Mouse (Mus musculus) ES-E14 (cell line): ENCODE measurements around the gene Fezf2.

Source experiments
- CHD2 ChIP-seq: IDR thresholded peaks from 2 replicates; pipeline ENCODE4 v1.6.1; 2014; ENCODE audit warnings: mild to moderate bottlenecking, low read depth, low read length, inconsistent platforms
- HCFC1 ChIP-seq: IDR thresholded peaks from 2 replicates; pipeline ENCODE4 v1.6.1; 2012; ENCODE audit warnings: low read length, inconsistent platforms, borderline replicate concordance; ENCODE audit not compliant: insufficient read depth
- MAFK ChIP-seq: IDR thresholded peaks from 2 replicates; pipeline ENCODE4 v1.6.1; 2014; ENCODE audit warnings: mild to moderate bottlenecking, low read depth, low read length, inconsistent platforms; ENCODE audit not compliant: insufficient read depth
- ZC3H11A ChIP-seq: IDR thresholded peaks from 2 replicates; pipeline ENCODE4 v1.6.1; 2012; ENCODE audit warnings: low read depth, mild to moderate bottlenecking, inconsistent platforms, low read length, borderline replicate concordance
- ZNF384 ChIP-seq: IDR thresholded peaks from 2 replicates; pipeline ENCODE4 v1.6.1; 2012; ENCODE audit warnings: low read depth, low read length, inconsistent platforms

GRCm38 (mm10) chr14:12342458-12343131, 5.4 kb downstream of the Fezf2 start:
- TF ChIP-seq ZC3H11A = no peak
- TF ChIP-seq HCFC1 = no peak
- no peak for TF ChIP-seq MAFK
- TF ChIP-seq CHD2 = no peak
- TF ChIP-seq ZNF384 = no peak
